Comparison of ENCODE assay signal across 9 mouse cellular contexts in the genomic region with DNA sequence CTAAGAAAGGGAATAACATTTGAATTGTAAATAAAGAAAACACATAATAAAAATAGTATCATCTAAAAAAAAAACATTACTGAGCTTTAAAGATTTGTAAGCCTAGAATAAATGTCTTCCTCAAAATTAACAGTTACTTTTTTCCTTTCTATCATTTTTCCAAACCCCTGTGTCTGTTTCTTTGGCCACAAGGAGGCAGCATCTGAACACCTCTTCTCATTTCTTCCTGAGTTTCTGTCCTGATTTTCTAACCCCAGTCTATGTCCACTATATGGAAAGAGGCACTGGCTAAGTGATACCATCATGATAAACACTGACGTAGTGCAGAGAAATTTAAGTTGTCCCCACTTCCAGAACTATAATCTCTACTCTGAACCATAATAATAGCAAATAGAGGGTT. TPM values are rescaled to one million over a fixed set of nuclear protein-coding genes. Genes with fewer than 3 reads are reported as not detected.
DNase-seq lines count a peak whose midpoint lies in the region; ATAC-seq lines count a peak whose summit lies in the region.
"Had no signal": no experiment of that assay in that cellular context is flagged by ENCODE, and none has a peak within 500 bp of the region (broad histone marks: within the 10 kb centered on the region; RNA-seq: fewer than 3 reads in every experiment).

No protein-coding gene starts in this region.

- H3K4me2 ChIP-seq in kidney, embryonic 14.5 days (replicated peaks; ENCODE audit: low read depth, low read length): no peak overlapping the region
- H3K4me2 ChIP-seq: liver, embryonic 13.5 days had no signal

- H3K4me3 ChIP-seq in kidney, embryonic 14.5 days (ENCODE audit: low read length): no peak overlapping the region
- H3K4me3 ChIP-seq: liver, embryonic 13.5 days had no signal

- no peaks in the 10 kb centered on the region for H3K36me3 ChIP-seq in kidney, embryonic 14.5 days (ENCODE audit: control insufficient read depth, insufficient read depth, low read length)
- H3K36me3 ChIP-seq: liver, embryonic 13.5 days had no signal

- no peaks in the 10 kb centered on the region for H3K4me1 ChIP-seq in kidney, embryonic 14.5 days (ENCODE audit: control insufficient read depth, insufficient read depth, low read length)
- H3K4me1 ChIP-seq: liver, embryonic 13.5 days had no signal

- no peak for ATAC-seq in kidney, embryonic 14.5 days (ENCODE audit: low FRiP score, low TSS enrichment)
- no peak for ATAC-seq in granulocyte monocyte progenitor cell, adult 5-6 weeks (replicated peaks; ENCODE audit: poor library complexity, severe bottlenecking)

- no peak overlapping the region for H3K27ac ChIP-seq in kidney, embryonic 14.5 days (ENCODE audit: low read depth, low read length)
- H3K27ac ChIP-seq: liver, embryonic 13.5 days had no signal

- whole genome bisulfite sequencing in kidney, embryonic 14.5 days: 30% methylated on average over 1 of the region's 1 CpGs

- H3K9me3 ChIP-seq in kidney, embryonic 14.5 days (ENCODE audit: control insufficient read depth, low read length): no peaks in the 10 kb centered on the region
- H3K9me3 ChIP-seq: liver, embryonic 13.5 days had no signal

- H3K27me3 ChIP-seq in kidney, embryonic 14.5 days (ENCODE audit: control insufficient read depth, insufficient read depth, low read length): no peaks in the 10 kb centered on the region
- H3K27me3 ChIP-seq: liver, embryonic 13.5 days had no signal

- peak; percentile 13 for DNase-seq in kidney, adult 9 months
- DNase-seq in ES-CJ7 (ENCODE audit: low read depth, low spot score) (peak; percentile 22), ZHBTc4 (ENCODE audit: low read depth, low spot score) (peak; percentile 27)
- peak; percentile 8 for DNase-seq in layer of hippocampus, adult 9-11 months
- no peak for DNase-seq in gastrocnemius, postnatal 10 days
- DNase-seq in heart, postnatal 4 days: no peak
- DNase-seq: liver, embryonic 13.5 days had no signal

- H3K9ac ChIP-seq in kidney, embryonic 14.5 days (ENCODE audit: low read depth, low read length): no peak overlapping the region
- H3K9ac ChIP-seq: liver, embryonic 13.5 days had no signal

RNA-seq across cellular contexts. Expression of a gene that starts 55.8 kb away (rescaled TPM):
- polyA plus RNA-seq in kidney, embryonic 14.5 days (2014; fragmentation: Nextera tagmentation; extraction: Ambion mirVana): 0.44 and 0.66 TPM in 2 replicates
- total RNA-seq in granulocyte monocyte progenitor cell, adult 5-6 weeks (2014; fragmentation: Nextera tagmentation): not detected in 2 replicates
- total RNA-seq in granulocyte monocyte progenitor cell, adult 5-6 weeks (2017): not detected in 2 replicates
- under 1 TPM; 0.16 to 0.56 TPM for total RNA-seq in gastrocnemius, postnatal 10 days (2021)
- under 1 TPM in 1 of 2 experiments, not detected in 1; 0.25 TPM for total RNA-seq in heart, postnatal 4 days (2021)

Comparison
In these comparisons a context has a peak if more than half of its experiments do, and no peak if none do; other contexts are left out.
1. DNase-seq: peak in kidney, adult 9 months (single experiment), ES-CJ7 (single experiment), ZHBTc4 (single experiment) and layer of hippocampus, adult 9-11 months (single experiment); none in gastrocnemius, postnatal 10 days (single experiment) and heart, postnatal 4 days (single experiment).